Mouse (Mus musculus) intestine, postnatal 0 days (tissue): ENCODE measurements around the gene Srrm4. TPM values are rescaled to one million over a fixed set of nuclear protein-coding genes. Genes with fewer than 3 reads are reported as not detected.

Source experiments
- ATAC-seq: fragments of 200-750 bp; cut with Nextera tagmentation; 2 replicates; pipeline ENCODE4 v1.8.0; 2017; ENCODE audit warnings: mild to moderate bottlenecking, moderate TSS enrichment, moderate library complexity
- H3K27ac ChIP-seq: fragments of 300-500 bp; sonication (generic); 2 replicates; pipeline ENCODE4 v1.5.1; 2014; ENCODE audit warnings: mild to moderate bottlenecking, low read depth, low read length, moderate library complexity
- H3K27me3 ChIP-seq: fragments of 300-500 bp; sonication (generic); replicated peaks from 2 replicates; pipeline ENCODE4 v1.6.1; 2014; ENCODE audit warnings: low read length, mixed read lengths; ENCODE audit not compliant: control insufficient read depth, insufficient read depth
- H3K36me3 ChIP-seq: fragments of 300-500 bp; sonication (generic); 2 replicates; pipeline ENCODE4 v1.6.1; 2014; ENCODE audit warnings: mild to moderate bottlenecking, moderate library complexity; ENCODE audit not compliant: control insufficient read depth, insufficient read depth
- H3K4me1 ChIP-seq: fragments of 300-500 bp; sonication (generic); replicated peaks from 2 replicates; pipeline ENCODE4 v1.6.1; 2014; ENCODE audit warnings: antibody characterized with exemption, low read length, mixed read lengths; ENCODE audit not compliant: control insufficient read depth, insufficient read depth
- H3K4me2 ChIP-seq: fragments of 300-500 bp; sonication (generic); replicated peaks from 2 replicates; pipeline ENCODE4 v1.6.1; 2014; ENCODE audit warnings: low read depth, mild to moderate bottlenecking, moderate library complexity
- H3K4me3 ChIP-seq: fragments of 300-500 bp; sonication (generic); 2 replicates; pipeline ENCODE4 v1.5.1; 2014; ENCODE audit warnings: low read depth, low read length
- H3K9ac ChIP-seq: fragments of 300-500 bp; sonication (generic); 2 replicates; pipeline ENCODE4 v1.6.1; 2014; ENCODE audit warnings: mild to moderate bottlenecking, low read depth, low read length
- H3K9me3 ChIP-seq: fragments of 300-500 bp; sonication (generic); 2 replicates; pipeline ENCODE4 v1.6.1; 2016; ENCODE audit warnings: mixed run types; ENCODE audit not compliant: control insufficient read depth
- CTCF ChIP-seq: sonication (generic); IDR thresholded peaks from 2 replicates; pipeline ENCODE4 v1.5.1; 2016; ENCODE audit warnings: low read depth, mild to moderate bottlenecking, control low read depth, antibody characterized with exemption, moderate library complexity
- WGBS: fragments of 180-500 bp; shearing (Covaris S2); extraction: QIAGEN DNeasy Blood & Tissue Kit; methylation state at CpG from one replicate; pipeline ENCODE4 v1.1.7; 2014; 5-methylcytosine and 5-hydroxymethylcytosine counted together
- polyA plus RNA-seq: library from polyadenylated mRNA; unstranded; fragments of >200 nt; fragmentation: Nextera tagmentation; extraction: Ambion mirVana; gene quantifications from 2 replicates; pipeline ENCODE4 v1.2.1, GENCODE M21; 2015

Gene Srrm4
- polyA plus RNA-seq, 1 experiment from 2014 or later = 0.52 TPM

- Histone ChIP-seq H3K4me1 (no peaks in the 10 kb centered on the region), H3K4me3 (no peak overlapping the region), H3K27me3 (no peaks in the 10 kb centered on the region), H3K36me3 (no peaks in the 10 kb centered on the region), H3K9ac (no peak overlapping the region), H3K9me3 (no peaks in the 10 kb centered on the region), H3K27ac (no peak overlapping the region), H3K4me2 (no peak overlapping the region)
- no peak for TF ChIP-seq CTCF
- ATAC-seq = no peak
- WGBS = 55% methylated on average over 15 of the region's 15 CpGs
Observed at GRCm38 (mm10) chr5:116389856-116390542, 201.6 kb downstream of the Srrm4 start.

- Histone ChIP-seq H3K27ac (no peak overlapping the region), H3K27me3 (no peaks in the 10 kb centered on the region), H3K4me2 (no peak overlapping the region)
Observed at GRCm38 (mm10) chr5:116389321-116389720, 202.3 kb downstream of the Srrm4 start.

More at GRCm38 (mm10) chr5:116389321-116389720, 202.3 kb downstream of the Srrm4 start:
- 77% methylated on average over 4 of the region's 4 CpGs for WGBS
- Histone ChIP-seq H3K36me3 (no peaks in the 10 kb centered on the region), H3K4me1 (no peaks in the 10 kb centered on the region), H3K4me3 (no peak overlapping the region), H3K9me3 (no peaks in the 10 kb centered on the region), H3K9ac (no peak overlapping the region)
- no peak for TF ChIP-seq CTCF
- no peak for ATAC-seq

Other genes starting within 250 kb of the Srrm4 start
- gene Hspb8, start 169.0 kb downstream of the Srrm4 start, polyA plus RNA-seq = 9.0 and 10.5 TPM in 2 replicates